Mouse (Mus musculus) lung, postnatal 0 days (tissue): Measurements from ENCODE around the gene Csf2.

Source experiments
- CTCF ChIP-seq: IDR thresholded peaks from 2 replicates; pipeline ENCODE4 v1.5.1; 2016; ENCODE audit warnings: antibody characterized with exemption, mild to moderate bottlenecking
- EP300 ChIP-seq: IDR thresholded peaks from 2 replicates; pipeline ENCODE4 v1.6.1; 2016; ENCODE audit warnings: antibody characterized with exemption, mild to moderate bottlenecking, control low read depth

DNA sequence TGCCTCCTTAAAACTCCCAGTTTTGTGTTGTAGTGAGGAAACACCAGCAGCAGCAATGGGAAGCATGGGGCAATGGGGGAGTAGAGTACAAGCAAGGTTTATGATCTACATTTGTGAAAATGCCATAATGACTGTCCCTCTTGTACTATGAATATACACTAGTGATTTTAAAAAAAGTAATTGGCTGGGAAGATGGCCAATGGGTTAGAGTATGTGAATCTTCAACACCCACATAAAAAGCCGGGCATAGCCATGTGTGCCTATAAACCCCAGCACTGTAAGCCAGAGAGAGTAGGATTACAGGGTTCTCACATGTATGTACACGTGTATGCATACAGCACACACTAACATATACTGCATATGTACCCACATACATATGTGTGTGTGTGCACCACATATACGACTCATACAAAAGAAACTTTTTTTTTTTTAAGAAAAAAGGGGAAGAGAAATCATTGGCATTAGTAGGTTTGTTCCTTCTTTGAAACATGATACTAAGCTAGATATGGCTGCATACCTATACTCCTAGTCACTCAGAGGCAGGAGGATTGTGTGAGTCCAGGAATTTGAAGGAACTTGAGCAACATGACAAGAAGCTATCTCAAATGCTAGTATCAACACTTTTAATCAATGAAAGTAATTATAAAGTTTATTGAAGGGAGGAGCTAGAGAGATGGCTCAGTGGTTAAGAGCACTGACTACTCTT, 19.9 kb upstream of the Csf2 start:
- TF ChIP-seq CTCF (no peak), EP300 (no peak)
